Mouse (Mus musculus) hindbrain, embryonic 13.5 days (tissue): ENCODE measurements around the gene Mindy1. TPM values are rescaled to one million over a fixed set of nuclear protein-coding genes. Genes with fewer than 3 reads are reported as not detected.
"Not testable (repeated sequence)": the region's sequence is repeated elsewhere in the genome, so short reads cannot be mapped to it uniquely, and the experiment has no call there.

Experiments used
- ATAC-seq: fragments of 200-750 bp; cut with Nextera tagmentation; 2 replicates; pipeline ENCODE4 v1.8.0; 2017; ENCODE audit warnings: moderate TSS enrichment; ENCODE audit not compliant: low FRiP score
- H3K27ac ChIP-seq: fragments of 300-500 bp; sonication (generic); 2 replicates; pipeline ENCODE4 v1.5.1; 2015; ENCODE audit warnings: inconsistent platforms, mild to moderate bottlenecking, moderate library complexity
- H3K27me3 ChIP-seq: fragments of 300-500 bp; sonication (generic); 2 replicates; pipeline ENCODE4 v1.6.1; 2015; ENCODE audit warnings: mild to moderate bottlenecking, inconsistent platforms
- H3K36me3 ChIP-seq: fragments of 300-500 bp; sonication (generic); 2 replicates; pipeline ENCODE4 v1.6.1; 2015; ENCODE audit warnings: mild to moderate bottlenecking, inconsistent platforms
- H3K4me1 ChIP-seq: fragments of 300-500 bp; sonication (generic); replicated peaks from 2 replicates; pipeline ENCODE4 v1.6.1; 2015; ENCODE audit warnings: inconsistent platforms
- H3K4me2 ChIP-seq: fragments of 300-500 bp; sonication (generic); 2 replicates; pipeline ENCODE4 v1.6.1; 2015; ENCODE audit warnings: inconsistent platforms, mild to moderate bottlenecking, moderate library complexity
- H3K4me3 ChIP-seq: fragments of 300-500 bp; sonication (generic); 2 replicates; pipeline ENCODE4 v1.5.1; 2015; ENCODE audit warnings: mild to moderate bottlenecking, inconsistent platforms
- H3K9ac ChIP-seq: fragments of 300-500 bp; sonication (generic); 2 replicates; pipeline ENCODE4 v1.6.1; 2015; ENCODE audit warnings: mild to moderate bottlenecking, inconsistent platforms
- H3K9me3 ChIP-seq: fragments of 300-500 bp; sonication (generic); 2 replicates; pipeline ENCODE4 v1.6.1; 2016; ENCODE audit warnings: inconsistent platforms
- WGBS: fragments of 180-500 bp; shearing (Covaris S2); methylation state at CpG from one replicate; pipeline ENCODE4 v1.1.7; 2015; 5-methylcytosine and 5-hydroxymethylcytosine counted together
- polyA plus RNA-seq: library from polyadenylated mRNA; unstranded; fragments of >200 nt; fragmentation: Nextera tagmentation; extraction: Ambion mirVana; gene quantifications from 2 replicates; pipeline ENCODE4 v1.2.1, GENCODE M21; 2015

Mindy1 gene
- polyA plus RNA-seq, 1 experiment from 2014 or later: 42.2 TPM

- Histone ChIP-seq H3K4me3 (no peak overlapping the region), H3K9ac (peak overlapping the region; percentile 29; the same call in 1 of the 2 replicates), H3K27ac (no peak overlapping the region), H3K9me3 (no peaks in the 10 kb centered on the region), H3K36me3 (peaks cover 36% of the 10 kb centered on the region), H3K27me3 (no peaks in the 10 kb centered on the region), H3K4me1 (peaks cover 42% of the 10 kb centered on the region), H3K4me2 (no peak overlapping the region)
- no peak for ATAC-seq
- 51% methylated on average over 6 of the region's 6 CpGs for WGBS
These were observed 37.4 kb downstream of the Mindy1 start for GRCm38 (mm10) chr3:95318548-95318947.

GRCm38 (mm10) chr3:95319110-95319509 lies 38.0 kb downstream of the Mindy1 start:
- no peaks in the 10 kb centered on the region for H3K9me3 ChIP-seq
- no peaks in the 10 kb centered on the region for H3K27me3 ChIP-seq
- H3K36me3 ChIP-seq: peaks cover 42% of the 10 kb centered on the region
- H3K4me2 ChIP-seq: no peak overlapping the region
- H3K4me1 ChIP-seq: peaks cover 42% of the 10 kb centered on the region
- H3K27ac ChIP-seq: no peak overlapping the region
- no peak overlapping the region for H3K4me3 ChIP-seq
- H3K9ac ChIP-seq: peak overlapping the region; percentile 29; the same call in 1 of the 2 replicates
- ATAC-seq: no peak
- 76% methylated on average over 2 of the region's 2 CpGs for WGBS

GRCm38 (mm10) chr3:95319701-95320625 lies 38.8 kb downstream of the Mindy1 start:
- Histone ChIP-seq H3K4me1 (peaks cover 34% of the 10 kb centered on the region), H3K9me3 (no peaks in the 10 kb centered on the region), H3K27me3 (no peaks in the 10 kb centered on the region), H3K4me2 (no peak overlapping the region), H3K9ac (no peak overlapping the region), H3K36me3 (peaks cover 50% of the 10 kb centered on the region), H3K4me3 (no peak overlapping the region), H3K27ac (no peak overlapping the region)
- no peak for ATAC-seq
- 74% methylated on average over 12 of the region's 12 CpGs for WGBS

- H3K9me3 ChIP-seq: no peaks in the 10 kb centered on the region
- H3K36me3 ChIP-seq: peaks cover 84% of the 10 kb centered on the region
- WGBS: 93% methylated on average over 3 of the region's 3 CpGs
- no peaks in the 10 kb centered on the region for H3K27me3 ChIP-seq
- ATAC-seq: no peak
- H3K4me2 ChIP-seq: no peak overlapping the region
- no peak overlapping the region for H3K4me3 ChIP-seq
- H3K4me1 ChIP-seq: peaks cover 9% of the 10 kb centered on the region
- H3K27ac ChIP-seq: no peak overlapping the region
- H3K9ac ChIP-seq: no peak overlapping the region
These were observed 42.3 kb downstream of the Mindy1 start for GRCm38 (mm10) chr3:95323429-95323828.

- H3K27me3 ChIP-seq: no peaks in the 10 kb centered on the region
- no peak overlapping the region for H3K27ac ChIP-seq
- no peaks in the 10 kb centered on the region for H3K9me3 ChIP-seq
- no peak overlapping the region for H3K4me2 ChIP-seq
- H3K4me1 ChIP-seq: no peaks in the 10 kb centered on the region
- no peak overlapping the region for H3K9ac ChIP-seq
- peaks cover 95% of the 10 kb centered on the region for H3K36me3 ChIP-seq
- 95% methylated on average over 6 of the region's 6 CpGs for WGBS
- no peak overlapping the region for H3K4me3 ChIP-seq
- no peak for ATAC-seq
These were observed 43.5 kb downstream of the Mindy1 start for GRCm38 (mm10) chr3:95324454-95325144.

GRCm38 (mm10) chr3:95328803-95329404 lies 47.8 kb downstream of the Mindy1 start:
- WGBS: 93% methylated on average over 1 of the region's 1 CpGs
- Histone ChIP-seq H3K27ac (no peak overlapping the region), H3K4me1 (no peaks in the 10 kb centered on the region), H3K4me3 (no peak overlapping the region), H3K9ac (no peak overlapping the region), H3K36me3 (peaks cover 94% of the 10 kb centered on the region), H3K9me3 (no peaks in the 10 kb centered on the region), H3K27me3 (no peaks in the 10 kb centered on the region), H3K4me2 (no peak overlapping the region)
- ATAC-seq: no peak

GRCm38 (mm10) chr3:95331528-95331927 lies 50.4 kb downstream of the Mindy1 start:
- Histone ChIP-seq H3K36me3 (peaks cover 91% of the 10 kb centered on the region), H3K27me3 (no peaks in the 10 kb centered on the region), H3K4me1 (no peaks in the 10 kb centered on the region), H3K4me3 (no peak overlapping the region), H3K27ac (no peak overlapping the region), H3K9ac (no peak overlapping the region), H3K4me2 (no peak overlapping the region), H3K9me3 (no peaks in the 10 kb centered on the region)
- 88% methylated on average over 1 of the region's 1 CpGs for WGBS
- no peak for ATAC-seq

GRCm38 (mm10) chr3:95337345-95337744 lies 56.2 kb downstream of the Mindy1 start:
- no peaks in the 10 kb centered on the region for H3K27me3 ChIP-seq
- no peaks in the 10 kb centered on the region for H3K9me3 ChIP-seq
- 98% methylated on average over 4 of the region's 4 CpGs for WGBS
- H3K36me3 ChIP-seq: peaks cover 98% of the 10 kb centered on the region
- no peak overlapping the region for H3K9ac ChIP-seq
- H3K4me2 ChIP-seq: no peak overlapping the region
- ATAC-seq: no peak
- no peak overlapping the region for H3K27ac ChIP-seq
- no peaks in the 10 kb centered on the region for H3K4me1 ChIP-seq
- H3K4me3 ChIP-seq: no peak overlapping the region

GRCm38 (mm10) chr3:95338251-95338650 lies 57.1 kb downstream of the Mindy1 start:
- Histone ChIP-seq H3K9ac (no peak overlapping the region), H3K36me3 (peaks cover 98% of the 10 kb centered on the region), H3K4me1 (no peaks in the 10 kb centered on the region), H3K27ac (no peak overlapping the region), H3K27me3 (no peaks in the 10 kb centered on the region), H3K9me3 (no peaks in the 10 kb centered on the region), H3K4me2 (no peak overlapping the region), H3K4me3 (no peak overlapping the region)
- 88% methylated on average over 4 of the region's 4 CpGs for WGBS
- no peak for ATAC-seq

- not testable (repeated sequence) for H3K4me2 ChIP-seq, ATAC-seq, H3K27ac ChIP-seq, H3K9me3 ChIP-seq, H3K9ac ChIP-seq, H3K4me3 ChIP-seq, H3K27me3 ChIP-seq, H3K4me1 ChIP-seq
- H3K36me3 ChIP-seq: peaks cover 92% of the 10 kb centered on the region
- WGBS: 95% methylated on average over 9 of the region's 9 CpGs
These were observed 62.3 kb downstream of the Mindy1 start for GRCm38 (mm10) chr3:95343356-95344000.
